Mouse (Mus musculus) erythroblast, embryonic 14.5 days (primary cell): ENCODE measurements around the gene Fsd2.

Experiments
- GATA1 ChIP-seq: IDR thresholded peaks from 2 replicates; pipeline ENCODE4 v1.6.1; 2012; ENCODE audit warnings: low read length, inconsistent platforms, mixed read lengths
- TAL1 ChIP-seq: IDR thresholded peaks from 3 replicates; pipeline ENCODE4 v1.6.1; 2012; ENCODE audit warnings: low read length, inconsistent platforms, mixed read lengths

- TF ChIP-seq GATA1 (no peak), TAL1 (no peak)
These were observed at the start of gene Fsd2 for GRCm38 (mm10) chr7:81566892-81567291.
